Mouse (Mus musculus) right cerebral cortex, postnatal 14 days (tissue): ENCODE results near the gene Eaf2.

ENCODE experiments used
- DNase-seq: peaks from one replicate; pipeline ENCODE4 v3.0.0; 2022

The Eaf2 gene

DNA sequence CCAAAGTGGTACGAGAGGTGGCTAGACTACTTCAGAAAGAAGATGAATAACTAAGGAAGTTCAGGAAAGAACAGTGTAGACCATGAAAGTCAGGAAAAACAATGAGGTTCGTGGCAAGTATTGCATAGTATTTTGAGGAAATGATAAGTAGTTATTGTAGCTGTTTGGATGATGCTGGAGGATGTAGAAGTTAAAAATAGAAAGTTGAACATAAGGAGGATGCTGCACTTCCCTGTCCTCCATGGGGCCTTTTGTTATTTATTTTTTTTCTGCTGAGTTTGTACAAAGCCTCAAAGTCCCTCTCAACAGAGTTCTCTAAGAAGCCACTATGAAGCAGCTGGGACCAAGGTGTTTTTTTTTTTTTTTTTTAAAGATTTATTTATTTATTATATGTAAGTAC, 127.0 kb downstream of the Eaf2 start:
- no peak for DNase-seq

DNA sequence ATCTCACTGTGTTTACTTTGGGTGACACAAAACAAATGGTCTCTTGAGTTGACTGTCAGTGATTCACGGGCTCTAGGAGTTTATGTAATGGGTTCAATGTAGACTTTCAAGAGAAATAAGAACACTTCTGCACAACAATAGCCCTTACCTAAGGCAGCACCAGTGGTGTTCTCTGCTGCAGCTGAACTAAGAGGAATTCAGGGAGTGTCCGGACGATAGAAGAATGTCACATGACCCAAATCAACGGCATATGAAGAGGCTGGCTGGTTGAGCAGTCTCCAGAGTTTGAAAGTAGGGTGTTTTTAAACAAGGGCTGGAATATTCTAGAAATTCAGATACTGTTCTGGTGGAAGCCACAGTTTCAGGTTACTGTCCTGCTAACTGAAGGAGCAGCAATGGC, 127.7 kb downstream of the Eaf2 start:
- DNase-seq: no peak

DNA sequence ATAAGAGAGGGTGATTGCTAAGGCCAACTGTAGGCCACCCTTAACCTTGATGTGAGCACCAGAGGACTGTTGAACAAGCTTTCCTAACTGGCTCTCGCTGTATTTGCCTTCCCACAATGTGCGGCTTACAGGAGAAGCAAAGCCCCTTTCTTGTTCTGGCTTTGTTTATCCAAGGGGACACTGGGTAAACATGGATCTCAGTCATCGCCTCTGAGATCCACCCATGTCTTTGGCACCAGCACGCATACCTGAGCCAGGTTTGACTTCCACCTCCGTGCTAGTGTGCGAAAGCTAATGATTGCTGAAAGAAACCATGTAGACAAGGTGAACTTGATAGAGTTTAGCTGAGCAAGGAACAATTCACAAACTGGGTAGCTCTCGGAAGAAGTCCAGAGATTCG, 131.2 kb downstream of the Eaf2 start:
- no peak for DNase-seq
